Mouse (Mus musculus): ENCODE data around the gene Flcn.

DNA sequence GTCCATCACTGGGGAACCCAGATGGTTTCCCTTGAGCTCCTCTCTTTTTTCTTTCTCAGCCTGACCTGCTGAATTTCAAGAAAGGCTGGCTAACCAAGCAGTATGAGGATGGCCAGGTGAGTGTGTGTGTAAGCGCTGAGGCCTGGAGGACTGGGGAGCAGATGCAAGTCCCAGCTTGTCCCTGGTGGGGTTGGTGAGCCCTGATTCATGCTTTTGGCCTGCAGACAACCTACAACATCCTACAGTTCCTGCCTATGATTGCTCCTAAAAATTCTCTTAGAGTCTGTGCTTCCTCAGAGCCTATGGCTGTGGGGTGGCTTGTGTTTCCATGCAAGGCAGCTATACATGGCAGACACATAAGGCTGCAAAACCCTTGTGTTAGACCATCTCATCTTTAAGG lies 66.1 kb downstream of the Flcn start:
- TF ChIP-seq CTCF (IDR thresholded peaks at IDR 0.05; ENCODE audit: borderline replicate concordance, control insufficient read depth, extremely low read depth, insufficient read depth, low read length, poor library complexity) (no peak), POLR2A (IDR thresholded peaks at IDR 0.05; ENCODE audit: control insufficient read depth, extremely low read depth, insufficient read depth, low read length, poor library complexity) (no peak)

Measured in thymus, adult 2 months (tissue).